Mouse (Mus musculus): Measurements from ENCODE around the gene Sept9.

DNA sequence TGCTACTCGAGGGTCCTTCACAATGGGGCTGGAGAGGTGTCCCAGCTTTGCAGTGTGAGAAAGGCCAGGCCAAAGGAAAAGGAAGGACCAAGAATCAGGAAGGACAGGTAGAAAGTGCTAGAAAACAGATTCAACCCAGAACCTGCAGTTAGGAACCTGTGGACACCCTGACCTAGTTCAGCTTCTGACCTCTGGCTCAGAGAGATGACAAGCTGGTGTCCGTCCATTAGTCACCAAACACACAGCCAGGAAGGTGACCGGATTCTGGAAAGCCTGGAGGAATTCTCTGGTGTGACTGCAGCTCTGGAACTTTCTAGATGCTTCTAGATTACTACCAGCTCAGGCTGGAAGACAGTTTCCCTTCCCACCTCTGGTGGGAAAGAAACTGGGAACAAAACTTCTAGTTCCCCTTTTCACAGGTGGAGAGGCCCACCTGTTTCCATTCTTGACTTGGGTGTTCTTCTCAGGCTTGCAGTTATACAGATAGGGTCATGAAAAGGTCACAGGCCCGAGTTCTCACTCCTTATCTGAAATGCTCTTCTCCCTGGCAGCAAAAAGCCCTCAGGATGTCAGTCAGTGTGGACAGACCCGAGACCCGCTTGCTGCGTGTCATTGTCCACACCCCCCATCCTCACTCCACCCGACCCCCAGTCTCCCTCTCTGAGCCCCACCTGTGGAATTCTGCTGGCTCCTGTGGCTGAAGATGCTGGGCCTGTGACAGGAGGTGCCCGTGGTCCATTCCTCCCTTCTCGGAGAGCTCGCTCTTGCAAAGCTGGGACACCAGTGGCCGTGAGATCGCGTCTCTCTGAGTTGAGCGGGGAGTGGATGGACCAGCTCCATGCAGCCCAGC lies 123.5 kb downstream of the Sept9 start:
- TF ChIP-seq POLR2A (IDR thresholded peaks at IDR 0.05; ENCODE audit: insufficient read depth, low read depth, low read length) (no peak), CTCF (IDR thresholded peaks at IDR 0.05; ENCODE audit: insufficient read depth, low read depth, low read length) (no peak)
